Mouse (Mus musculus) forebrain, postnatal 0 days (tissue): ENCODE results near the gene Cep170. TPM values are rescaled to one million over a fixed set of nuclear protein-coding genes. Genes with fewer than 3 reads are reported as not detected.
"Not testable (repeated sequence)": the region's sequence is repeated elsewhere in the genome, so short reads cannot be mapped to it uniquely, and the experiment has no call there.

Experiments used
- ATAC-seq: fragments of 200-750 bp; cut with Nextera tagmentation; 2 replicates; pipeline ENCODE4 v1.8.0; 2017; ENCODE audit warnings: mild to moderate bottlenecking, moderate library complexity
- DNase-seq: peaks from one replicate; pipeline ENCODE4 v3.0.0-alpha.2; 2015
- H3K27ac ChIP-seq: fragments of 300-500 bp; sonication (generic); 2 replicates; pipeline ENCODE4 v1.5.1; 2014; ENCODE audit warnings: low read depth, mild to moderate bottlenecking, antibody characterized with exemption, low read length, moderate library complexity, mixed read lengths
- H3K27me3 ChIP-seq: fragments of 300-500 bp; sonication (generic); 2 replicates; pipeline ENCODE4 v1.6.1; 2014; ENCODE audit warnings: mild to moderate bottlenecking, low read length, mixed read lengths; ENCODE audit not compliant: insufficient read depth
- H3K36me3 ChIP-seq: fragments of 300-500 bp; sonication (generic); 2 replicates; pipeline ENCODE4 v1.6.1; 2014; ENCODE audit warnings: mild to moderate bottlenecking, moderate library complexity; ENCODE audit not compliant: insufficient read depth
- H3K4me1 ChIP-seq: fragments of 300-500 bp; sonication (generic); 2 replicates; pipeline ENCODE4 v1.6.1; 2014; ENCODE audit warnings: antibody characterized with exemption; ENCODE audit not compliant: insufficient read depth
- H3K4me2 ChIP-seq: fragments of 300-500 bp; sonication (generic); 2 replicates; pipeline ENCODE4 v1.6.1; 2014; ENCODE audit warnings: low read depth, mild to moderate bottlenecking, moderate library complexity
- H3K4me3 ChIP-seq: fragments of 300-500 bp; sonication (generic); 2 replicates; pipeline ENCODE4 v1.5.1; 2014; ENCODE audit warnings: low read depth, low read length, mixed read lengths
- H3K9ac ChIP-seq: fragments of 300-500 bp; sonication (generic); 2 replicates; pipeline ENCODE4 v1.6.1; 2014; ENCODE audit warnings: mild to moderate bottlenecking
- H3K9me3 ChIP-seq: fragments of 300-500 bp; sonication (generic); 2 replicates; pipeline ENCODE4 v1.6.1; 2016; ENCODE audit warnings: low read length
- CTCF ChIP-seq: sonication (generic); IDR thresholded peaks from 2 replicates; pipeline ENCODE4 v1.5.1; 2016; ENCODE audit warnings: antibody characterized with exemption, control low read depth, low read depth
- WGBS: fragments of 180-500 bp; shearing (Covaris S2); extraction: QIAGEN DNeasy Blood & Tissue Kit; methylation state at CpG from one replicate; pipeline ENCODE4 v1.1.7; 2014; 5-methylcytosine and 5-hydroxymethylcytosine counted together
- polyA plus RNA-seq: library from polyadenylated mRNA; unstranded; fragments of >200 nt; fragmentation: Nextera tagmentation; extraction: Ambion mirVana; gene quantifications from 2 replicates; pipeline ENCODE4 v1.2.1, GENCODE M21; 2015
- total RNA-seq: library from RNA; depleted of rRNA; stranded (reverse); fragments of >200 nt; gene quantifications from 2 replicates; pipeline ENCODE4 v1.2.3, GENCODE M21; 2014

The Cep170 gene
- total and polyA plus RNA-seq, 2 experiments from 2014 or later = 99.6 to 233 TPM

DNA sequence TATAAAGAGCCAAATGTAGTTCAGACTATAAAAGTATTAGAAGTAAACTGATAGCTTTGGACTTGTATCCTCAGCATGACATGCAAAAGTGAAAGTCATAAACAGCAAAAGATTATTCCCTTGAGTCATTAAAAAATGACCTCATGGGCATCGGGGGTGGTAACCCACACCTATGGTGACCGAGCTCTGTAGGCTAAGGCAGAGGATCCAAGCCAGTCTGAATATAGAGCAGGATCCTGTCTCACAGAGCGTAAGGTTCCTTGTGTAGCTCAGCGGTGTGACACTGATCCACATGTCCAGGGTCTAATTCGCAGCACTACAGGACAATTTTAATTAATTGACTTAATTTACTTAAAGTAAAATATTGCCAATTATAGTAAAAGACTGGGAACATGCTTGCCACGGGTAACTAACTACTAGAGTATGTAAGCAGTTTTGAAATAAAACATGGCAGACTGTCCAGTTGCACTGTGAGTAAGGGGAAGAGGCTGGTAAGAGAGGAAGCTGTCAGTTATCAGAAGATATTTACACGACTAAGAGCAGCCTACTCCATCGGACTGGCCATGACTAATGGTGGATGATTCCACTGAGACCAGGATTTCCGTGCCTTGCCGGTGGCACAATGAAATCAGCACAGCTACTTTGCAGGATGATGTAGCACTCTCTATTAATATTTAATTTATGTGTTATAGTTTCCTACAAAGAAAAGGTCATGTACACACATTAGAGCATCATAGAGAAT is 33.4 kb upstream of the Cep170 start:
- 88% methylated on average over 10 of the region's 10 CpGs for WGBS
- Histone ChIP-seq H3K4me1 (no peaks in the 10 kb centered on the region), H3K9me3 (no peaks in the 10 kb centered on the region), H3K36me3 (peaks cover 20% of the 10 kb centered on the region), H3K27ac (no peak overlapping the region), H3K4me3 (no peak overlapping the region), H3K4me2 (no peak overlapping the region), H3K9ac (no peak overlapping the region), H3K27me3 (no peaks in the 10 kb centered on the region)
- ATAC-seq (no peak), DNase-seq (no peak)
- no peak for TF ChIP-seq CTCF

DNA sequence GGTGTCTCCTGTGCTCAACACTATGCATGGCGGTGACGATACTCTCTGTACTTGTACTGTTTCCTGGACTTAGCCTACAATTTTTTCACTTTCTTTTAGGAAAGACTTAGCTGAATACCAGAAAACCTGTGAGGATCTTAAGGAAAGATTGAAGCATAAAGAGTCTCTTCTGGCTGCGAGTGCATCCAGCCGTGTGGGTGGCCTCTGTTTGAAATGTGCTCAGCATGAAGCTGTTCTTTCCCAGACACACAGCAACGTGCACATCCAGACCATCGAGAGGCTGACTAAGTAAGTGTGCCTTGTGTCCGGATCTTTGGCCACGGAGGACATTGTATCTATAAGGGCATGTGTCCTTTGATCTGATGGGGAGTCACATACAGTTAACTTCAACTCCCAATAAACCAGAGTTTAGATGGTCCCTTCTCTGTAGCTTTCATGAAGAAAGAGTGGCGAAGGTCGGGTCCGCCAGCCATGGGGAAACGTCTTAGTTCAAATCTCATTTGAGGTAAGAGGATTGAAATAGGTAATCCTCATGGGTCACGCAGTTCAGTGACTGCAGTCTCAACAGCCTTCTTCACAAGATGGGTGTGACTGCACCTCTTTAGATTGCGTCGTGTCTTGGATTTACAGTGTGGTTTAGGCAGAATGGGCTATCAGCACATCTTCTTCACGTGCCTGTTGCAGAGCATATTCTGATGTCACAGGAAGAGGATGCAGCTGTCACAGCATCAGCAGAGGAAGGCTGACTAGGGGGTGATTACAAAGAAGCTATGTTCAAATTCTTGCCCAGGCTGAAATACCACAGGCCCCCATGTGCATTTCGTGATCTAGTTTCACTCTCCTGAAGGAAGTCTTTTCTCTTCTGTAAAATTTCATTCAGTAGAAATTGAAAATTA is 31.5 kb upstream of the Cep170 start:
- peaks cover 25% of the 10 kb centered on the region for H3K36me3 ChIP-seq
- no peak overlapping the region for H3K27ac ChIP-seq
- DNase-seq = no peak
- no peaks in the 10 kb centered on the region for H3K27me3 ChIP-seq
- H3K4me1 ChIP-seq = no peaks in the 10 kb centered on the region
- H3K4me3 ChIP-seq = no peak overlapping the region
- H3K4me2 ChIP-seq = no peak overlapping the region
- WGBS = 71% methylated on average over 17 of the region's 17 CpGs
- no peak for TF ChIP-seq CTCF
- no peak for ATAC-seq
- no peak overlapping the region for H3K9ac ChIP-seq
- H3K9me3 ChIP-seq = no peaks in the 10 kb centered on the region

DNA sequence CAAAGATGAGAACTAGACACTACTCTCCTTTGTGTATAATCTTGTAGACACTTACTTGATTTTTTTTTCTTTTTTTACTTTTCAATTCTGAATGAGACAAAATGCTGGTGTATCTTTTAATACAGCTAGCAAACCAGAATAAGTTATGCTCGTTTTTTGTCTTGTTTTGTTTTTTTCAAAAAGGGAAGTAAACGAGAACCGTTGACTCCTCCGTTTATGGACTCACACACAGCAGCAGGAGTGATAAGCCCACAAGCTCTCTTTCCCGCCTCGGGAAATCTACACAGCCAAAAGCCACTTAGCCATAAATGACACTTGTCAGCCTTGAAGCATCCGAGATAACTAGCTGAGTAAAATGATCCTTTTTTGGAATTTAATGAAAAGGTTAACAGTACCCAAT is 22.7 kb upstream of the Cep170 start:
- H3K4me3 ChIP-seq, DNase-seq, H3K9ac ChIP-seq, H3K4me1 ChIP-seq, H3K27me3 ChIP-seq, H3K27ac ChIP-seq, H3K36me3 ChIP-seq, H3K9me3 ChIP-seq, H3K4me2 ChIP-seq, ATAC-seq: not testable (repeated sequence)
- 67% methylated on average over 7 of the region's 7 CpGs for WGBS

GRCm38 (mm10) chr1:176835501-176836294 is 21.8 kb upstream of the Cep170 start:
- 4% methylated on average over 41 of the region's 41 CpGs for WGBS
- Histone ChIP-seq H3K36me3 (no peaks in the 10 kb centered on the region), H3K9me3 (no peaks in the 10 kb centered on the region), H3K4me3 (peak overlapping the region; percentile 23; the same call in 1 of the 2 replicates), H3K4me1 (0 out of 2 replicates have a peak, but pooled peaks cover 3% of the 10 kb centered on the region), H3K4me2 (peak overlapping the region; percentile 51), H3K27ac (no peak overlapping the region), H3K9ac (peak overlapping the region; percentile 28; the same call in 1 of the 2 replicates), H3K27me3 (no peaks in the 10 kb centered on the region)
- no peak for TF ChIP-seq CTCF
- DNase-seq = no peak
- ATAC-seq = peak; percentile 27; the same call in 1 of the 2 replicates

DNA sequence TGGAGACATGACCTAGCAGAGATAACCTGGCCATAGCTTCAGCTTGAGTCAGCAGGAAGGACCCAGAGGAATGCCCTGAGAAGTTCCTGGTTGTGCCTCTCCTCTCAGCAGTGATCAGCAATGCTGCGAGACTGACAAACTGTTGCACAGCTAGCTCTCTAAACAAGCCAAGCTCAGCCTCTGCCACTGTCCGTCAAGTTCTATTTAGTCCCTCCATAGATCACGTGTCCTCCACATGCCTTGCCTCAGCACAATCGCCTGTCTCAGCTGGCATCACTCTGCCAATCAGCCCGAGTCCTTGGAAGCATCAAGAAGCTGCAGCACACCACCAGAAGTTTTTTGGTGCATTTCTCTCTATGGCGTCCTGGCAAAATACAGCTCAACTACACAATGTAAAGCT is 21.0 kb upstream of the Cep170 start:
- WGBS = 54% methylated on average over 6 of the region's 6 CpGs
- H3K9me3 ChIP-seq = no peaks in the 10 kb centered on the region
- no peak overlapping the region for H3K4me3 ChIP-seq
- DNase-seq = no peak
- H3K4me1 ChIP-seq = 0 out of 2 replicates have a peak, but pooled peaks cover 3% of the 10 kb centered on the region
- TF ChIP-seq CTCF = no peak
- ATAC-seq = no peak
- H3K27ac ChIP-seq = no peak overlapping the region
- H3K4me2 ChIP-seq = no peak overlapping the region
- H3K27me3 ChIP-seq = no peaks in the 10 kb centered on the region
- H3K9ac ChIP-seq = no peak overlapping the region
- H3K36me3 ChIP-seq = no peaks in the 10 kb centered on the region

- no peaks in the 10 kb centered on the region for H3K27me3 ChIP-seq
- ATAC-seq (no peak), DNase-seq (no peak)
- 88% methylated on average over 3 of the region's 3 CpGs for WGBS
- no peak overlapping the region for H3K9ac ChIP-seq
- H3K36me3 ChIP-seq = peaks cover 5% of the 10 kb centered on the region; the same call in 1 of the 2 replicates
- no peaks in the 10 kb centered on the region for H3K9me3 ChIP-seq
- no peak overlapping the region for H3K4me2 ChIP-seq
- no peak overlapping the region for H3K27ac ChIP-seq
- TF ChIP-seq CTCF = no peak
- H3K4me1 ChIP-seq = 0 out of 2 replicates have a peak, but pooled peaks cover 3% of the 10 kb centered on the region
- no peak overlapping the region for H3K4me3 ChIP-seq
Measured at GRCm38 (mm10) chr1:176833948-176834347, 20.1 kb upstream of the Cep170 start.
